Mouse (Mus musculus): ENCODE measurements around the gene Ctnnd2. TPM values are rescaled to one million over a fixed set of nuclear protein-coding genes. Genes with fewer than 3 reads are reported as not detected.
A peak's percentile ranks its signal among the peaks of the same experiment; 100 is the strongest.

Ctnnd2 gene
- polyA plus RNA-seq, 1 experiment from 2014 or later = 2.0 TPM

DNA sequence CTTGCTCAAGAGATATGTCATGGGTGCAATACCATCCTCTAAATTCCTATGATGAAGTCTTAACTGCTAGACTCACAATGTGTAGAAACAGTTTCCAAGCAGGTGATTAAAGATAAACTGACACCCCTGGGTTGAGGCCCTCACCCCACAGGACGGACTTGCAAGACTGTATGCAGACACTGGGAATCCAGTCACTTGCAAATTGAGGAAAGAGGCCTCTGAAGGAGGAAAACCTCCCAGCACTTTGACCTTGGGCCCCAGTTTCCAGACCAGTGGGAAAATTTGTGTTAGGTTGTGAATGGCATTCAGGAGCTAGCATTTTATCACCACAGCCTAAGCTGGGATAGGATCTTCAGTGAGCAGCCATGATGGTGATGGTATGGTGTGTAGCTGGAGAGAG, 521.9 kb downstream of the Ctnnd2 start:
- H3K4me1 ChIP-seq (replicated peaks) = no peaks in the 10 kb centered on the region
- ATAC-seq = no peak
- no peak overlapping the region for H3K4me3 ChIP-seq (replicated peaks)
- H3K27ac ChIP-seq = no peak overlapping the region
- 74% methylated on average over 1 of the region's 1 CpGs for WGBS
- no peak overlapping the region for H3K4me2 ChIP-seq (replicated peaks)
- H3K9ac ChIP-seq = no peak overlapping the region
- H3K36me3 ChIP-seq = no peaks in the 10 kb centered on the region
- no peaks in the 10 kb centered on the region for H3K27me3 ChIP-seq (replicated peaks)
- H3K9me3 ChIP-seq = no peaks in the 10 kb centered on the region

DNA sequence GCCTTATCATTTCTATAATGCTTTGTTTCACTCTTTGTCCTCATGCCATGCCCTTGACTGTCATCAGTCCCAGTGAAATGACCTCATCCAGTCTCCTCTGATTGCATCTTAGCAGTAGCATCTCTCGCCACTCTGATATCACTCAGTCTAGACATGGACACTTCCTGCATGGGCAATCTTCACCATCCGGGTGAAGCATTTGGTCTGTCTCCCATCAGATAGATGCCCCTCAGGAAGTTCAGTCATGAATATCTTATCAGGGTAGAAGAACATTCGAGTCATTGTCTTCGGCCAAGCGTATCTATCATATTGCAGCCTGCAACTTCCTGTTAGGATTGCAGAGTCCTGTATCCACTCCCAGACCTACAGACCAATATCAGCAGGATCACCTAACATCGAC, 523.5 kb downstream of the Ctnnd2 start:
- no peak for ATAC-seq
- H3K27me3 ChIP-seq (replicated peaks) = no peaks in the 10 kb centered on the region
- no peak overlapping the region for H3K27ac ChIP-seq
- H3K4me2 ChIP-seq (replicated peaks) = no peak overlapping the region
- H3K36me3 ChIP-seq = no peaks in the 10 kb centered on the region
- H3K4me1 ChIP-seq (replicated peaks) = no peaks in the 10 kb centered on the region
- no peak overlapping the region for H3K9ac ChIP-seq
- no peak overlapping the region for H3K4me3 ChIP-seq (replicated peaks)
- no peaks in the 10 kb centered on the region for H3K9me3 ChIP-seq
- WGBS = 85% methylated on average over 6 of the region's 6 CpGs

DNA sequence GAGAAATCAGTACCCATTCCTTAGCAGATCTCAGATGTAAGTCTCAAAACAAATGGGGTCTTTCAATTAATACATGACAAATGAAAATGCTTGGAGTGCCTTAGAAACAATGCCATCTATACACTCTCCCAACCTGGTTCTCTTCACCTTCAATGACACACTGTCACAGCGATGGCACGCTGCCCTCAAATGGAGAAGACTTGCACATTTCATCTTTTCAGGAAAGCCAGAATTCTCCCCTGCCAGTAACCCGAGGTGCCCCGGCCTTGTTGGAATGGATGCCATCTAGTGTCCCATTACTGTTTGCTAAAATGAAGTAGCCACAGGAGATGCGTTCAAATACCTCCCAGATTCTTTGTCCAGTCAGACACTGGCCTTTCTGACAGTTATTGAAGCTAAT, 525.0 kb downstream of the Ctnnd2 start:
- ATAC-seq = no peak
- no peaks in the 10 kb centered on the region for H3K9me3 ChIP-seq
- H3K4me3 ChIP-seq (replicated peaks) = no peak overlapping the region
- H3K4me2 ChIP-seq (replicated peaks) = no peak overlapping the region
- H3K27me3 ChIP-seq (replicated peaks) = no peaks in the 10 kb centered on the region
- no peak overlapping the region for H3K9ac ChIP-seq
- H3K27ac ChIP-seq = no peak overlapping the region
- WGBS = 79% methylated on average over 5 of the region's 5 CpGs
- no peaks in the 10 kb centered on the region for H3K36me3 ChIP-seq
- H3K4me1 ChIP-seq (replicated peaks) = no peaks in the 10 kb centered on the region

DNA sequence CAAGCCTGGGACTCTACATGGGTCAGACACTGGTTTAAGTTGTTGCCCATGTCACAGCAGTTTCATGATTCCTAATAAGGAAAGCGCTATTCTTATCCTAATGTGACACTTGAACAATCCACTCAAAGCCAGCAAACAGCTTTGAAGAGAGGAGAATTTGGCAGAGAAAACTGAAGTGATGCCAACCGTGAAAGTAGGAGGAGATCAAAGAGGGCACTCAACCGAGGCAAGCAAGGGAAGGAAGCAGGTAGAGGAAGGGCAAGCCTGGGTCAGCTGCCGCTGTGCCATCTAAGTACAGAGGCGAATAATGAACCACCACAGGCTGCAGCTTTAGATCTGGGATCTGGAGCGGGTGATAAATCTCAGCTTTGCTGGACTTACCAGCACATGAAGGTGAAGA, 528.4 kb downstream of the Ctnnd2 start:
- no peak overlapping the region for H3K4me3 ChIP-seq (replicated peaks)
- no peak for ATAC-seq
- 85% methylated on average over 6 of the region's 6 CpGs for WGBS
- no peaks in the 10 kb centered on the region for H3K36me3 ChIP-seq
- H3K4me1 ChIP-seq (replicated peaks) = no peaks in the 10 kb centered on the region
- H3K4me2 ChIP-seq (replicated peaks) = no peak overlapping the region
- H3K27me3 ChIP-seq (replicated peaks) = no peaks in the 10 kb centered on the region
- no peaks in the 10 kb centered on the region for H3K9me3 ChIP-seq
- H3K27ac ChIP-seq = no peak overlapping the region
- H3K9ac ChIP-seq = no peak overlapping the region

DNA sequence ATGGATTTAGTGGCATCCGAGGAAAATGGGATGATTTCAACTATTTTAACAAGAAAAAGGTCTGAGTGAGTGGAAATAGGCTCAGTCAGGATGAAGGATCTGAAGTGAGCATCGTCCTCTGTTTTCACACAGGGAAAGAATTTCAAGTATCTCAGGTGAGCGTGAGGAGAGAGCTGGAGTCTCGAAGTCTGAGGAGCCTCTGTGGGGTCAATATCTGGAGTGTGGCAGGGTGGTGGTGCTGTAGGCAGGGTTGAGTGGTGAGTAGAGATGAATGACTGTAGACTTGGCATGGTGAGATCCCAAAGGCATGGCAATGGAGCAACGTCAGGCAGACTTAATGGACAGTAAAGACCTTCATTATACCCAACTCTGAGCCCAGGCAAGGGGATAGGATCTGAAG, 529.2 kb downstream of the Ctnnd2 start:
- no peaks in the 10 kb centered on the region for H3K9me3 ChIP-seq
- no peak overlapping the region for H3K4me3 ChIP-seq (replicated peaks)
- no peak overlapping the region for H3K4me2 ChIP-seq (replicated peaks)
- 78% methylated on average over 5 of the region's 5 CpGs for WGBS
- no peak for ATAC-seq
- H3K27ac ChIP-seq = no peak overlapping the region
- no peaks in the 10 kb centered on the region for H3K36me3 ChIP-seq
- no peaks in the 10 kb centered on the region for H3K27me3 ChIP-seq (replicated peaks)
- no peak overlapping the region for H3K9ac ChIP-seq
- H3K4me1 ChIP-seq (replicated peaks) = no peaks in the 10 kb centered on the region

DNA sequence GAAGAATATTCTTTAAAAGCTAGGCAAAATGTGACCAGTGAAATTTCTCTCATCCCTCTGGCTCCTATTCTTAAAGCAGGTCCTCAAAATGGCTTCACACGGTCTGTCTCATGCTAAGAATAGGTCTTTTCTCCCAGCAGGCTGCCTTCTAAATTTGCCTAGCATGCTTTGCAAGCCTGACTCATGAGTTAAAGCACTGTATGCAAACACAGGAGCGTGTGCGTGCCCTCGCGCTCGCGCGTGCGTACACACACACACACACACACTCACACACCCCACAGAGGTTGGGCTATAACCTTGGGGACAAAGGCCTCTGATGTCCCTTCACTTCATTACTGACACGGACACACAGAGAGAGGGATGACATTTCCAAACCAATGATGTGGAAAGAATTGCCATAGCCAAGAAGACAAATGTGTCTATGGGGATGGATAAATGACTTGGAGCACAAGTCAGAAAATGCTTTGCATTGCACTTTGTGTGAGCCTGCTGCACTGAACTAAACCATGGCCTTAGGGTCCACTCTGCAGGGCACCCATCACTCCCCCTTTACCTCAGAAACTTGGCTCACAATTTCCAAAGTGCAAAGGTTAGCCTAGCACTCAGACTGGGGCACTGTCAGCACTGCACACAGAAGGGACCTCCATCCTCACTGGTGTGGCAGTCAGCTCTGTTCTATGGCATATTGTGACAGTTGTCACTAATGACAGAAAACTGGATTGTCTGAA, 536.8 kb downstream of the Ctnnd2 start:
- Histone ChIP-seq H3K9me3 (no peaks in the 10 kb centered on the region), H3K4me1 (replicated peaks) (no peaks in the 10 kb centered on the region), H3K4me2 (replicated peaks) (no peak overlapping the region), H3K36me3 (no peaks in the 10 kb centered on the region), H3K27me3 (replicated peaks) (no peaks in the 10 kb centered on the region), H3K9ac (no peak overlapping the region), H3K4me3 (replicated peaks) (no peak overlapping the region), H3K27ac (no peak overlapping the region)
- ATAC-seq = 0 out of 2 replicates have a peak, but pooled peaks have one; percentile 43
- WGBS = 81% methylated on average over 10 of the region's 10 CpGs

DNA sequence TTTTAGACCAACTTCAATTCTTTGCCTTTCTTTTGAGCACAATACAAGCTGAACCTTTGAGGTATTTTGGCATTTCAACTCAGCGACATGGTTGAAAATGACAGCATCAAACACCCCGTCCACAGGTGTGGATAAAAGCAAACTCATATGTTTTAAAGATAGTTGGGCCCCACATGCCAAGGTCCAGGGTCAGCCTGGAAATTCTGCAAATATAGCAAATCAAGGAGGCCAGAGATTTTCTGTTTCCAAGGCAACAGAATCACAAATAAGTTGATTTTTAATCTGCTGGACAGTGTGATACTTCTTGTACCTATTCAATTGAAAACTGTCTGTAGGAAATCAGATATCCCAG, 537.3 kb downstream of the Ctnnd2 start:
- Histone ChIP-seq H3K4me3 (replicated peaks) (no peak overlapping the region), H3K36me3 (no peaks in the 10 kb centered on the region), H3K4me2 (replicated peaks) (no peak overlapping the region), H3K27ac (no peak overlapping the region), H3K9me3 (no peaks in the 10 kb centered on the region), H3K4me1 (replicated peaks) (no peaks in the 10 kb centered on the region), H3K27me3 (replicated peaks) (no peaks in the 10 kb centered on the region), H3K9ac (no peak overlapping the region)
- ATAC-seq = no peak
- 68% methylated on average over 2 of the region's 2 CpGs for WGBS

DNA sequence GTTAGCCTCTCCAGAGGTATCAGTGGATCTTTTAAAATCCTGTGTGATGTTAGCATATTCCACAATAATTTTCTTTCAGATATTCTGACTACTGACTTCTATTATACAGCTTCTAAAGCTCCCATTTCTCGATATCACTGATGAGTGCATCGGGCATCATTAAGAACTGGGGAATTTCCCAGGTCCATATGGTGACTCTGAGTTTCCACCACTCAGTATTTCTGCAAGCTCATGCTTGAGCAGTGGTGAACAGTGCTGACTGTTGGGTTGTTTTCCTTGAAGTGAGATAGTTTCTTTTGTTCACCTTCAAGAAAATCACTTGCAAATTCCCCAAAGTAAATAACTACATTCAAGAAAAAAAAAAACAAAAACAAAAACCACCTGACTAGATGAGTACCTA, 542.4 kb downstream of the Ctnnd2 start:
- no peaks in the 10 kb centered on the region for H3K9me3 ChIP-seq
- no peak overlapping the region for H3K9ac ChIP-seq
- H3K27ac ChIP-seq = no peak overlapping the region
- no peaks in the 10 kb centered on the region for H3K27me3 ChIP-seq (replicated peaks)
- no peaks in the 10 kb centered on the region for H3K4me1 ChIP-seq (replicated peaks)
- H3K4me3 ChIP-seq (replicated peaks) = no peak overlapping the region
- no peaks in the 10 kb centered on the region for H3K36me3 ChIP-seq
- WGBS = 89% methylated on average over 2 of the region's 2 CpGs
- no peak for ATAC-seq
- no peak overlapping the region for H3K4me2 ChIP-seq (replicated peaks)

DNA sequence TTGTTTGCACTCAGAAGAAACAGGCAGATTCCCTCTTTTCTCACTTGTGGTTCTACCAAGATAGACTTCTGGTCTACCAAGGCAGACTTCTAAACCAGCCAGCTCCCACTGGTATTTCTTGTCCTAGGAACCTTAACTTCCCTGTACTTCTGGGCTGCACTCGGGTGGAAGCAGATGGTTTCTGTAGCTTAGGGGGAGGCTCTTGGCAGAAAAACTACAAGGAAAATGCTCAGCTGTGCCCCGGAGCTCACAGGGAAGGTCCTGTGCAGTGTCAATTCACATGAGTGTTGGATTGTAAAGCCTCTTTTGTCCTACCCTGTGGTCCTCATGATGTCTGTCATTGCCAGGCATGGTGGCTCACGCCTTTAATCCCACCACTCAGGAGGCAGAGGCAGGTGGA, 546.4 kb downstream of the Ctnnd2 start:
- no peak for ATAC-seq
- H3K4me1 ChIP-seq (replicated peaks) = no peaks in the 10 kb centered on the region
- H3K9ac ChIP-seq = no peak overlapping the region
- H3K27me3 ChIP-seq (replicated peaks) = no peaks in the 10 kb centered on the region
- H3K4me2 ChIP-seq (replicated peaks) = no peak overlapping the region
- 81% methylated on average over 3 of the region's 3 CpGs for WGBS
- H3K9me3 ChIP-seq = no peaks in the 10 kb centered on the region
- no peak overlapping the region for H3K4me3 ChIP-seq (replicated peaks)
- no peak overlapping the region for H3K27ac ChIP-seq
- H3K36me3 ChIP-seq = no peaks in the 10 kb centered on the region

DNA sequence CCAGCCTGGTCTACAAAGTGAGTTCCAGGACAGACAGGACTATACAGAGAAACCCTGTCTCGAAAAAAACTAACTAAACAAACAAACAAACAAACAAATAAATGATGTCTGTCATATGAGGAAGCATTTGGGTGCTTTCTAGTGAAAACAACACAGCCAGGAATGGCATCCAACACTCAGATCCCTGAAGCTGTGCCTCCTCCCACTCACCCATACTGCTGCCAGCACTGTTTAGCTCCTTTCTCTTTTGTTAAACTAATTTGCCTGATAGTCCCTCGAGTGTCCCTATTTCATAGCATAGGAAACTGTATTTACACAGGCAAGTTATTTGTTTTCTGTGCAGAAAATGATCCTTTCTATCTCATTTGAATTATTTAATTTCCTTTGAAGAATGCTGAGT, 546.8 kb downstream of the Ctnnd2 start:
- 76% methylated on average over 2 of the region's 2 CpGs for WGBS
- no peaks in the 10 kb centered on the region for H3K36me3 ChIP-seq
- H3K27me3 ChIP-seq (replicated peaks) = no peaks in the 10 kb centered on the region
- H3K27ac ChIP-seq = no peak overlapping the region
- no peak for ATAC-seq
- no peaks in the 10 kb centered on the region for H3K4me1 ChIP-seq (replicated peaks)
- no peaks in the 10 kb centered on the region for H3K9me3 ChIP-seq
- H3K4me2 ChIP-seq (replicated peaks) = no peak overlapping the region
- H3K4me3 ChIP-seq (replicated peaks) = no peak overlapping the region
- H3K9ac ChIP-seq = no peak overlapping the region

DNA sequence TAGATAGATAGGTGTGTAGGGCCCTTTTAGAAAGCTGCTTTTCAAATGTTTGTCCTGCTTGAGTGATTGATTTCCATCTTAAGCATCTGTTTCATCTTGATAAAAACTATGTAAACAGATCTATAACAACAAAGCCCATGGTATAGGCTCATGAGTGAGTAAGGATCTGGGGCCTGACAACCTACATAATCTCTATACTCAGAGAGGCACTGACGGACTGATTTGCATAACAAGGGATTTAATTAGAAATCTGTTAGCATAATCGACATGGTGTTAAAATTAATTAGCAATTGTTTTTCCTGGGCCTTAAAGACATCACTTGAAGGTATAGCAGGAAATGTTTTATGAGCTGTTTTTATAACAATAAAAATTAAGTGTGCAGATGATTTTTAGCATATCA, 548.7 kb downstream of the Ctnnd2 start:
- Histone ChIP-seq H3K4me1 (replicated peaks) (no peaks in the 10 kb centered on the region), H3K4me3 (replicated peaks) (no peak overlapping the region), H3K4me2 (replicated peaks) (no peak overlapping the region), H3K27me3 (replicated peaks) (no peaks in the 10 kb centered on the region), H3K9me3 (no peaks in the 10 kb centered on the region), H3K36me3 (no peaks in the 10 kb centered on the region), H3K27ac (no peak overlapping the region), H3K9ac (no peak overlapping the region)
- ATAC-seq = no peak
- 75% methylated on average over 2 of the region's 2 CpGs for WGBS

DNA sequence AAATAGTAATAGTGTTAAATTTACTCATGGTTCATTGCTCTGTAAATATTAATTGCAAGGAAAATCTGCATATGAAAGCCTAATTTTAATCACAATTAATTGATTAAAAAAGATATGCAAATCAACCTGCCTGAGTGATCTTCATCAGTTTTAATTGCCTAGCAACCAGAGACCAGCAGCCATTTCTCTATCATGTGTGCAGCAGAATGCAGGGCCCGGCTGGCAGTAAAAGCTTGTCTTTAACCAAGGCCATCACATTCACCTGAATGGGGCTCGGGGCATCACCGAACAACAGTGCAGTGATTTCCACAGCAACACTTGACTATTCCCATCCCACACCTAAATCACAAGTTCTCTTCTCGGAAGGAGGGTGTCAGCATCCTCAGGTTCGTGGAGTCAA, 553.7 kb downstream of the Ctnnd2 start:
- Histone ChIP-seq H3K4me3 (replicated peaks) (no peak overlapping the region), H3K27me3 (replicated peaks) (no peaks in the 10 kb centered on the region), H3K4me2 (replicated peaks) (no peak overlapping the region), H3K4me1 (replicated peaks) (no peaks in the 10 kb centered on the region), H3K9ac (no peak overlapping the region), H3K9me3 (no peaks in the 10 kb centered on the region), H3K27ac (no peak overlapping the region), H3K36me3 (no peaks in the 10 kb centered on the region)
- 92% methylated on average over 5 of the region's 5 CpGs for WGBS
- no peak for ATAC-seq

DNA sequence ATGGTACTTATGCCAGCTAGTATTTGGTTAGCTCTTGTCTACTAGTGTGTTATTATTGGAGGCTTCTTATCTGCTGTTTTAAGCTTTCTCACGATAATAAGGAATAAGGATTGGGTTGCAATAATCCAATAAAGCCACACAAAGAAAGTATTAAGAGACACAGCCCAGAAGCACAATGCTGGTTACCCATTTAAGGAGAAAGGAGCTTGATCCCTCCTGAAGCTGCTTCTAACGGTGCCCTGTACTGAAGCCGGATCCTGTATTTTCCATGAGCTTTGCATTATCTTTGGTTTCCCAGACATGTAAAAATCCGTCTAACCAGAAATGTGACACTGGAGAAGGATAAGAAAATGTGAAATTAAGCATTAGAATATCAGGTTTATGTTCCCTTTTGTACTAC, 565.8 kb downstream of the Ctnnd2 start:
- WGBS = 78% methylated on average over 4 of the region's 4 CpGs
- Histone ChIP-seq H3K4me1 (replicated peaks) (no peaks in the 10 kb centered on the region), H3K27ac (no peak overlapping the region), H3K9ac (no peak overlapping the region), H3K36me3 (no peaks in the 10 kb centered on the region), H3K9me3 (no peaks in the 10 kb centered on the region), H3K27me3 (replicated peaks) (no peaks in the 10 kb centered on the region), H3K4me3 (replicated peaks) (no peak overlapping the region), H3K4me2 (replicated peaks) (no peak overlapping the region)
- no peak for ATAC-seq
